Mouse (Mus musculus) spleen, embryonic (tissue): ENCODE measurements around the gene Pdzd2.

Source experiments
- CTCF ChIA-PET: fragments of 350-600 bp; sonication (Branson Sonifier 250); formaldehyde crosslinking; loops from one replicate; lab custom pipeline; 2022; lab: Charles Lee

The Pdzd2 gene

DNA sequence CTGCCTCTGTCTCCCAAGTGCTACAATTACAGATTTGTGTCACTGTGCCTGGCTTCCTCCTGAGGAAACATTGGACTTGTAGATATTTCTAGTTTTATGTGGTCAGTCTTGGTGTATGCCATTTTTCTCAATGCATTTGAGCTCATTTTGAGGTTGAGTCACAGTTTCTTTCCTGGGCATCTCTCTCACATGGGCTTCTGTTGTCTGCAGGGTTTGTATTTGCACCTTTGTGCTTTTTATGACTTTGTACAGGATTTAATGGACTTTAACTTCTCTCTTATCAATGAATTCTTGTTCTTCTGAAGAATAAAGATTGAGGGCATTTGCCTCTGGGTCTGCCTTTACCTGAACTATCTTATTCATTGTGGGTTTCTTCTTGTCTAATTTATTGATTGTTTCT, 382.3 kb downstream of the Pdzd2 start:
- CTCF ChIA-PET, result no interaction called here

- CTCF ChIA-PET, result no interaction called here
Observed at GRCm38 (mm10) chr15:12355907-12356306, 383.8 kb downstream of the Pdzd2 start.

GRCm38 (mm10) chr15:12355261-12355660, 384.5 kb downstream of the Pdzd2 start:
- CTCF ChIA-PET, result no interaction called here

GRCm38 (mm10) chr15:12354281-12354810, 385.4 kb downstream of the Pdzd2 start:
- CTCF ChIA-PET, result interaction anchor here (0.9 kb wide), 1 partner anchor 10 kb away, joined by 3 read pairs; no protein-coding TSS in a partner anchor

DNA sequence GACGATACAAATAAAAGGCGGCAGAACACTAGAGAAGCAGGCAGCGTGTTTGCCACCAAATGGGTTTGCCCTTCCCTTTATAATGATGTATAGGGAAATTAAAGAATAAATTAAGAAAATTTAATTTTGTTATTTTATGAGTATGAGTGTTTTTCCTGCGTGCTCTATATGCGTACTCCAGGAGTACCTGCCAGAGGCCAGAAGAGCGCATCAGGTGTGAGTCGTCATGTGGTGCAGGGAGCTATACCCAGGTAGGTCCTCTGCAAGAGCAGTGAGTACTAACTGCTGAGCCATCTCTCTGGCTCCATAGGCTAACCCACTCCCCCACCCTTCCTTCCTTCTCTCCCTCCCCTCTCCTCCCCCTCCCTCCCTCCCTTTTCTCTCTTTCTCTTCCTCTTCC, 388.3 kb downstream of the Pdzd2 start:
- CTCF ChIA-PET, result no interaction called here

GRCm38 (mm10) chr15:12349840-12350239, 389.9 kb downstream of the Pdzd2 start:
- CTCF ChIA-PET, result no interaction called here

DNA sequence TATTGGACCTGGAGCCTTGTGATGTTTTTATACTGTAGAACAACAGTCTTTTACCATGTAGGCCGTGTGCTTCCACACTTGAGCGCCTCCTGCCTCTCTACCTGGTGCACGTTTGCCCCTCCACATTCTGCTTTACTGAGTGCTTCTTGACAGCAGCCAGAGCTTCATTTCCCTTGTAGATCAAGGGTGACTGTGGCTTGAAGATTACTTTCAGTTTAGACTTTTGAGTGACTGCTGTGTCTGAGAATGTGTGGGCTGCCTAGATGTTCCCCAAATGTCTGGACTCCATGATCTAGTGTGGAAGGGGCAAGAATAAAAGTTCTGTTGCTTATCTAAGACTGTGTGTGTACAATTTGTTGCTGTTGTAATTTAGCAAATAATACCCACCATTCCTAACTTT, 390.8 kb downstream of the Pdzd2 start:
- CTCF ChIA-PET, result no interaction called here

DNA sequence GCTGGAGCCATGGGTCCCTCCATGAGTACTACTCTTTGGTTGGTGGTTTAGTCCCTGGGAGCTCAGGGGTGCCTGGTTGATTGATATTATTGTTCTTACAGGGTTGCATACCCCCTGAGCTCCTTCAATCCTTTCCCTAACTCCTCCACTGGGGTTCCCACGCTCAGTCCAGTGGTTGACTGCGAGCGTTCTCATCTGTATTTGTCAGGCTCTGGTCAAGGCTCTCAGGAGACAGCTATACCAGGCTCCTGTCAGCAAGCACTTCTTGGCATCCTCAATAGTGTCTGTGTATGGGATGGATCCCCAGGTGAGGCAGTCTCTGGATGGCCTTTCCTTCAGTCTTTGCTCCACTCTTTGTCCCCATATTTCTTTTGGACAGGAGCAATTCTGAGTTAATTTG, 392.8 kb downstream of the Pdzd2 start:
- CTCF ChIA-PET, result no interaction called here

DNA sequence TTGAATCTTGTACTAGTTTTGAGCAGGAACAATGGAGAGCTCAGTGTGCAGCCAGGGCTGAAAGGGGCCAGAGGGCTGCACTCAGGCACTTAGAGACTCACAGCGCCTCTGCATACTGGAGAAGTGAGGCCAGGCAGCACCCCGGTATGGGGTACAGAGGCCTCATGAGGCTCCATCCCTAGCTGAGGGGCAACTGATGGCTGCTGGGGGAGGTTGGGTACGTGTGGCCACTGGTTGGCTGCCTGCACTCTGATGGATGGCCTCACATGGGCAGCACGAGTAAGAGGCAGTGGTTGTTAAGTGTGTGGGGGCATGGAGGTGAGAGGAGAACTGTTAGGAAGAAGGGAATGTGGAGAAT, 398.3 kb downstream of the Pdzd2 start:
- CTCF ChIA-PET, result no interaction called here

DNA sequence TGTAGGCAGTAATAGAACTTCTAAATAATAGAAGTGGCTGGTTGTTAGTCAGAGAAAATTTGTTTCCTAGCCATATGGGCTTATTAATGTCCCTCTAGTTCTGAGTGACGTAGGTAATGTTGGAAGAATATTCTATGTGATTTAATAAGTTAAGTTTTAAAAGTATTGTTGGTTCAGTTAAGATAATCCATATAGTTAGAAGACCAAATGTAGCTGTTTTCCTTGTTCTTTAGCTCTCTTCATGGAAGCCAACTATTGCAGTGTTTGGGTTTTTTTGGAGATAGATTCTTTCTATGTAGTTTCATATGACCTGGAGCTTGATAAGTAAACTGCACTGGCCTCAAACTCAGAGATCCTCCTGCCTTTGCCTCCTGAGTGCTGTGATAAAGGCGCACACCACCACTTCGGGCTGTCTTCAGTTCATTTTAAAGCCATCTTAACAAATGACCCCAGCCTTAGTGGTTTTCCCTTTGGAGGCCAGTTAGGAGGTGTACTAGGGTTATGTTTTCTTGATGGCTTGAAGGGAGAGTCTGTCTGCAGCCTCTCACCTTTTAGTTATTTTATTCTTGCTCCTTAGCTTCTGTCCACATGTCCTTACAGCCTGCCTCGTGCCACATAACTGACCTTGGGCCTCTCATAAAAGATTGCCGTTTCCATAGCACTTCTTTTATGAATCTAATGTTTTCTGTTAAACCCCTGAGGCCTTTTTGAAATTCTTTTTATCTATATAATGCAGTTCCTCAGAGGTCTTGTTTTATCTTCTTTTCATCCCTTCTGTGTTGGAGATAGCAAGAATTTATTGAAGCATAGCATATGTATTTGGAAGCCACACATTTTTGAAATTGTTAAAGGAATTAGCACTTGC, 399.0 kb downstream of the Pdzd2 start:
- CTCF ChIA-PET, result no interaction called here

GRCm38 (mm10) chr15:12337779-12338137, 402.0 kb downstream of the Pdzd2 start:
- CTCF ChIA-PET, result no interaction called here

DNA sequence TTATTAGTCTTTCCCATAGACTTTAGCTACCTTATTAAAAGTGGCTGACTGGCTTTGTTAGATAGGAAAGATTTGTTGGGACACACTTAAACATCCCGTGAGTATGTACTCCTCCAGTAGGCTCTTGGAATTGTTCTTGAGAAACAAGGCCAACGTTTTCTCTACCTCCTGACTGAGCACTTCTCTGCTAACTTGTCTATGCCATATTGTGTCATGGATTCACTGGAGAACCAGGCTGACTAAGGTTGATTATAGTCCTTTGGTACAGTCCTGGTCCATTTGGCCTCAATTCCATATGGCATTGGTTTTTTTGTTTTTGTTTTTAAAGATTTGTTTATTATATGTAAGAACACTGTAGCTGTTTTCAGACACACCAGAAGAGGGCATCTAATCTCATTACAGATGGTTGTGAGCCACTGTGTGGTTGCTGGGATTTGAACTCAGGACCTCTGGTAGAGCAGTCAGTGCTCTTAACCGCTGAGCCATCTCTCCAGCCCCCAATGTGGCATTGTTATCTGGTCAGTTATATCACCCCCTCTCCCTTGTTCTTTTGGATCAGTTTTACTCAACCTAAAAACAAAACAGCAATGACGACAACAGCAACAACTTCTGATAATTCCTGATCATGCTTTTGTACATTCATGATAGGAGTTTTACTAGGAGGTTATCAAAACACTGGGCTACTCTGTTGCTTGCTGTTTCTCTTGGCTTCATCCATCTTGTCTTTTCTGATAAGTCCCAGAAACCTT, 402.5 kb downstream of the Pdzd2 start:
- CTCF ChIA-PET, result no interaction called here

DNA sequence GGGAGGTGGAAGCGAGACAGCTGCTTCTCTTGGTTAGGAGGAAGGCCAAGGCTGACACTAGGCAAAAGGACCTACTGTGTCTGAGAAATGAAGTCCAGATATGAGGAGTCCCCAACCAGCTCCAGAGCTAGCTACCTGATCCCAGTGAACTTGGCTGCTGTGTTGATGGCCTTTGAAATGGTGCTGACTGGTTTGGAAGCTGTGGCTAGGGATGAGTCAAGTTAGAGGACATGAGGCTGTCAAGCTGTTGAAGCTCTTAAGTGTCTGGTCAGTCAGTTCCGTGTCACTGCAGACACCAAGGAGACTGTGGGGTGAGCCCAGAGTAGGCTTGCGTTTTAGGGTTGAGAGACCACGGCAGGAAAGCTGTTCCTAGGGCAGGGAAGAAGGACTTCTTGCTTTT, 405.3 kb downstream of the Pdzd2 start:
- CTCF ChIA-PET, result no interaction called here

DNA sequence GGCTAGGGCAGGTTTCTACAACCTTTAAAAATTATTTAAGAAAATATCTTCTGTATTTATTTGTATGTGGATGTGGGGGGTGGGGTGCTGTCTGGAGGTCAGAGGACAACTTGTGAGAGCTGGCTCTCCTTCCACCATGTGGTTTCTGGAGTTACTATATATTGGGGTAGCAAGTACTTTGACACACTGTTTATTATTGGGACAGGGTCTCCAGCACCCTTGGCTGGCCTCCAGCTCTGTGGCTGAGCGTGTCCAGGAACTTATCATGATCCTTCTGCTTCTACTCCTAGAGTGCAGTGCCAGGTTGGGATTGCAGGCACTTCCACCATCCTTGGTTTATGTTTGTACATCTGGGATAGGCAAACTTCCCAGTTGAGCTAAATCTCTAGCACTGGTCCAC, 408.4 kb downstream of the Pdzd2 start:
- CTCF ChIA-PET, result no interaction called here

GRCm38 (mm10) chr15:12330892-12331291, 408.8 kb downstream of the Pdzd2 start:
- CTCF ChIA-PET, result no interaction called here

DNA sequence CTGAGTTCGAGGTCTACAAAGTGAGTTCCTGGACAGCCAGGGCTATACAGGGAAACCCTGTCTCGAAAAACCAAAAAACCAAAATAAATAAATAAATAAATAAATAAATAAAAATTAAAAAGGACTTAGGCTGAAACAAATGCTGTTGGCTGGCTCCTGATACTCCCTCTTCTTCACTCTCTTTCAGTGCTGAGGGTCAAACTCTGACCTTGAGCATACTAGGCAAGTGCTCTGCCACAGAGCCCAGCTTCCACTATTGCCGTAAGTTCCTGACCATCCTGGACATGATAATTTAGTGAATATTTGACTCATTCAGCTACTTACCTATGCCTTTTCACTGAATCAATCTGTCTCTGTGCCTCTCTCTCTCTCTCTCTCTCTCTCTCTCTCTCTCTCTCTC, 409.3 kb downstream of the Pdzd2 start:
- CTCF ChIA-PET, result interaction anchor here (0.6 kb wide), 1 partner anchor 14 kb away, joined by 3 read pairs; no protein-coding TSS in a partner anchor

GRCm38 (mm10) chr15:12324326-12324725, 415.4 kb downstream of the Pdzd2 start:
- CTCF ChIA-PET, result no interaction called here

- CTCF ChIA-PET, result no interaction called here
Observed at GRCm38 (mm10) chr15:12322676-12323402, 416.9 kb downstream of the Pdzd2 start.

DNA sequence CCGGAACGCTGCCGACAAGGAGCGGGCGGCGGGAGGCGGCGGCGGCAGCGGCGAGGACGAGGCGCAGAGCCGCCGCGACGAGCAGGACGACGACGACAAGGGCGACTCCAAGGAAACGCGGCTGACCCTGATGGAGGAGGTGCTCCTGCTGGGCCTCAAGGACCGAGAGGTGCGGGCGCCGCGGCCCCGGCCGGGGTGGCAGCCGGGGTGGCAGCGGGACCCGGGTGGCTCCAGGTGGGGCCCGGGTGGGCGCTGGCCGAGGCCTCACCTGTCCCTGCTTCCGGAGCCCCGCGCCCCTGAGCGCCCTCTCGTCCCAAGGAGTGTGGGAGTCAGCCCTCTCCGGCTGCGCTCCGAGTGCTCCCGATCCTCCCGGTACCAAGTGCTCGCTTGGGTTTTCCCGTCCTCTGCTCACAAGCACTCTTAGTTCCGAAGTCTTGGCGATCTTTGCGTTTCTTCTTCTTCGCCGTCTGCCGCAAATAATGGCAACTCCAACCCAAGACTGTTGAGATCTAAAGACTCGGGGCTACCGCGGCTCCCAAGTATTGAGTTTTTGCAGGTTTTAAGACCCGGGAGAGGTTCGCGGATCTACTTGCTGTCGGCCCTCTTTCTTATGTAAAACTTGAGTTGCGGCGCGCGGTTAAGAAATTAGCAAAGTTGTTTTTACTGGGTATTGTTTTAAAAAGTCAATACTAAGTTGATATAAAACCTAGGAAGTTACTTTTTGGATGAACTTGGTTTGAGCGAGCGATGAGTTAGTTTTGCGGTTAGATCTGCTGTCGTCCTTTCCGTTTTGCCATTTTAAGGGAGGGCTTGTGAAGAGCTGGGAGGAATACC, 417.7 kb downstream of the Pdzd2 start, which contains the start of gene 1810049J17Rik:
Gene 1810049J17Rik (minus strand): TSS at position 112 of the 834 bp plus-strand sequence.
- CTCF ChIA-PET, result no interaction called here

- CTCF ChIA-PET, result no interaction called here
Observed at GRCm38 (mm10) chr15:12321091-12321787, 418.5 kb downstream of the Pdzd2 start, which contains the start of gene Golph3. Gene Golph3, plus strand, starts transcription at chr15:12321450.
